Mouse (Mus musculus): Measurements from ENCODE around the gene Olfr1301. TPM values are rescaled to one million over a fixed set of nuclear protein-coding genes. Genes with fewer than 3 reads are reported as not detected.

Olfr1301 gene
- total RNA-seq (2014; rRNA removed; ENCODE audit: low replicate concordance) (not detected in 2 replicates), polyA plus RNA-seq (2015; fragmentation: Nextera tagmentation; extraction: Ambion mirVana) (not detected in 2 replicates)

DNA sequence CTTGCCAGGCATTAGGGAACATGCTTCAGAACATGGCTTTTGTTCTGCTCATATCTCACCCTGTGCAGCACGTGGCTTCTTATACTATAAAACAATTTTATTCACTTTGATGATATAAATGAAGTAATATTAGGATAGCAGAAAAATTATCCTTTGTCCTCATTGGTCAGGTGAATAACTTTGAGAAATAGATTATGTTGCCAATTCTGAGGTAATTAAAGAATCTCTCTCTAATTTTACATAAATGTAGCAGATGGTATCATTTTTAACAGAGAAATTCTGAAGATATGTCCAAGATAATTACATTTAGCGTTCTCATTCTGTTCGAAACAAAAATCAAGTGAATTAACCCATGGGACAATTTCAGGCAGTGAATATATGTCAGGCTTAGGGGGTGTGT is at the start of gene Olfr1301:
TSS of gene Olfr1301 (plus strand) at position 301 of the 400 bp plus-strand sequence.
- no peak within 1 kb of the TSS for H3K4me3 ChIP-seq (ENCODE audit: low read depth, low read length)
- H3K9ac ChIP-seq (replicated peaks; ENCODE audit: low read depth, low read length), result no peak within 1 kb of the TSS
- H3K36me3 ChIP-seq (replicated peaks; ENCODE audit: control insufficient read depth, insufficient read depth, low read length), result no peaks in the 10 kb centered on the region
- no peaks in the 10 kb centered on the region for H3K27me3 ChIP-seq (ENCODE audit: control insufficient read depth, insufficient read depth, low read length)
- TF ChIP-seq CTCF (IDR thresholded peaks at IDR 0.05; ENCODE audit: low read depth), result no peak
- ATAC-seq (ENCODE audit: insufficient read depth, low read depth) (no peak), DNase-seq (ENCODE audit: low spot score) (no peak)
- no peaks in the 10 kb centered on the region for H3K9me3 ChIP-seq (replicated peaks; ENCODE audit: control insufficient read depth, low read length)
- H3K4me2 ChIP-seq (ENCODE audit: low read depth, low read length), result no peak within 1 kb of the TSS
- 74% methylated on average over 3 of the region's 3 CpGs for WGBS
- no peak within 1 kb of the TSS for H3K27ac ChIP-seq (ENCODE audit: low read depth)
- no peaks in the 10 kb centered on the region for H3K4me1 ChIP-seq (ENCODE audit: control insufficient read depth, insufficient read depth)

DNA sequence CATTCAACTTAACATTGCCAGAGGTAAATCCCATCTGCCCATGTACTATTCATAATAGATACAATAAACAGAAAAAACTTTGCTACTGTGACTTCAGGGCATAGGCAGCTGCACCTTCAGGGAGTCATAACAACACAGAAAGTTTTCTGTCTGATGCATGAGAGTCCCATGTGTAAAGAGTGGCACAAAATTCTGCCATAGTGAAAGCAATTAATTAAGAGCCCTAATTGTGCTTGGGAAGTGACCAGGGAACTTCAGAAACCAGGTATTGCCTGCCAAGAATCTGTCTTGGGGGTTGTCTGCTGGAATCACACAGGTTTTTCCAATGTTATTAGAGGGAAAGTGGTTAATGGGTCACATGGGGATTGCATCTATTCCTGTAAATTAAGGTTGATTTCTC is 24.1 kb upstream of the Olfr1301 start:
- no peak overlapping the region for H3K4me3 ChIP-seq (ENCODE audit: low read depth, low read length)
- H3K27me3 ChIP-seq (ENCODE audit: control insufficient read depth, insufficient read depth, low read length), result no peaks in the 10 kb centered on the region
- H3K9me3 ChIP-seq (replicated peaks; ENCODE audit: control insufficient read depth, low read length), result no peaks in the 10 kb centered on the region
- H3K27ac ChIP-seq (ENCODE audit: low read depth), result no peak overlapping the region
- no peaks in the 10 kb centered on the region for H3K4me1 ChIP-seq (ENCODE audit: control insufficient read depth, insufficient read depth)
- TF ChIP-seq CTCF (IDR thresholded peaks at IDR 0.05; ENCODE audit: low read depth) (no peak), EP300 (IDR thresholded peaks at IDR 0.05; ENCODE audit: low read depth) (no peak)
- no peak overlapping the region for H3K4me2 ChIP-seq (ENCODE audit: low read depth, low read length)
- no peaks in the 10 kb centered on the region for H3K36me3 ChIP-seq (replicated peaks; ENCODE audit: control insufficient read depth, insufficient read depth, low read length)
- no peak for DNase-seq (ENCODE audit: low spot score)
- ATAC-seq (ENCODE audit: insufficient read depth, low read depth), result no peak
- H3K9ac ChIP-seq (replicated peaks; ENCODE audit: low read depth, low read length), result no peak overlapping the region

DNA sequence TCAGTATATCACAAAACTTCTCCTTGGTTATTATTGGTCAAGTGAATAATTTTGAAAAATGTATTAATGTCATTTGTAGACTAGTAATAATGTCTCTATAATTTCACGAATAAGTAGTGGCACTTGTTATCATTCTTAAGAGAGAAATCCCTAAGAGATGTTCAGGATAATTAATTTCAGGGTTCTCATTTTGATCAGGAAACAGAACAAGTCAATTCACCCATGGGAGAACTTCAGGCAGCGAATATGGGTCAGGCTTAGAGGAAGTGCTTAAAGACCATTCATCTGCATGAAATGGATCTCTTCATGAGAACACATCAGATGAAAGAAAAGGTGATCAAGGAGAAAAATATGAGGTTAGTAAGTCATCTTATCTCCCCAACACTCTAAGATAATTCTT is 26.3 kb downstream of the Olfr1301 start, which contains the start of gene Olfr1302:
TSS of gene Olfr1302 (plus strand) at position 301 of the 400 bp plus-strand sequence.
- TF ChIP-seq EP300 (IDR thresholded peaks at IDR 0.05; ENCODE audit: low read depth), result no peak
- no peak for TF ChIP-seq CTCF (IDR thresholded peaks at IDR 0.05; ENCODE audit: low read depth)
- 69% methylated on average over 2 of the region's 2 CpGs for WGBS
- no peak for ATAC-seq (ENCODE audit: insufficient read depth, low read depth)

More for the DNA sequence above, 26.3 kb downstream of the Olfr1301 start, which contains the start of gene Olfr1302:
- no peaks in the 10 kb centered on the region for H3K9me3 ChIP-seq (replicated peaks; ENCODE audit: control insufficient read depth, low read length)
- H3K4me2 ChIP-seq (ENCODE audit: low read depth, low read length), result no peak within 1 kb of the TSS
- DNase-seq (ENCODE audit: low spot score), result no peak
- H3K27me3 ChIP-seq (ENCODE audit: control insufficient read depth, insufficient read depth, low read length), result no peaks in the 10 kb centered on the region
- no peaks in the 10 kb centered on the region for H3K4me1 ChIP-seq (ENCODE audit: control insufficient read depth, insufficient read depth)
- no peak within 1 kb of the TSS for H3K27ac ChIP-seq (ENCODE audit: low read depth)
- no peak within 1 kb of the TSS for H3K4me3 ChIP-seq (ENCODE audit: low read depth, low read length)
- no peak within 1 kb of the TSS for H3K9ac ChIP-seq (replicated peaks; ENCODE audit: low read depth, low read length)
- H3K36me3 ChIP-seq (replicated peaks; ENCODE audit: control insufficient read depth, insufficient read depth, low read length), result no peaks in the 10 kb centered on the region

Other genes starting within 250 kb of the Olfr1301 start
- not detected in 2 replicates for gene Olfr1293-ps, start 225.8 kb upstream of the Olfr1301 start, total RNA-seq (2014; rRNA removed; ENCODE audit: low replicate concordance)
- gene Olfr1293-ps, start 225.8 kb upstream of the Olfr1301 start, polyA plus RNA-seq (2015; fragmentation: Nextera tagmentation; extraction: Ambion mirVana), result not detected in 2 replicates
- not detected in 2 replicates for gene Olfr1294, start 210.7 kb upstream of the Olfr1301 start, total RNA-seq (2014; rRNA removed; ENCODE audit: low replicate concordance)
- not detected in 2 replicates for gene Olfr1294, start 210.7 kb upstream of the Olfr1301 start, polyA plus RNA-seq (2015; fragmentation: Nextera tagmentation; extraction: Ambion mirVana)
- not detected in 2 replicates for gene Olfr1295, start 181.3 kb upstream of the Olfr1301 start, total RNA-seq (2014; rRNA removed; ENCODE audit: low replicate concordance)
- gene Olfr1295, start 181.3 kb upstream of the Olfr1301 start, polyA plus RNA-seq (2015; fragmentation: Nextera tagmentation; extraction: Ambion mirVana), result not detected in 2 replicates
- gene Olfr1297, start 124.5 kb upstream of the Olfr1301 start, total RNA-seq (2014; rRNA removed; ENCODE audit: low replicate concordance), result not detected in 2 replicates
- not detected in 2 replicates for gene Olfr1297, start 124.5 kb upstream of the Olfr1301 start, polyA plus RNA-seq (2015; fragmentation: Nextera tagmentation; extraction: Ambion mirVana)
- gene Olfr1298, start 101.8 kb upstream of the Olfr1301 start, total RNA-seq (2014; rRNA removed; ENCODE audit: low replicate concordance), result not detected in 2 replicates
- not detected in 2 replicates for gene Olfr1298, start 101.8 kb upstream of the Olfr1301 start, polyA plus RNA-seq (2015; fragmentation: Nextera tagmentation; extraction: Ambion mirVana)
- not detected in 2 replicates for gene Olfr1299, start 89.6 kb upstream of the Olfr1301 start, total RNA-seq (2014; rRNA removed; ENCODE audit: low replicate concordance)
- not detected in 2 replicates for gene Olfr1299, start 89.6 kb upstream of the Olfr1301 start, polyA plus RNA-seq (2015; fragmentation: Nextera tagmentation; extraction: Ambion mirVana)
- gene Olfr1302, start 26.4 kb downstream of the Olfr1301 start, total RNA-seq (2014; rRNA removed; ENCODE audit: low replicate concordance), result not detected in 2 replicates
- gene Olfr1302, start 26.4 kb downstream of the Olfr1301 start, polyA plus RNA-seq (2015; fragmentation: Nextera tagmentation; extraction: Ambion mirVana), result not detected in 2 replicates
- gene Olfr1303, start 69.3 kb downstream of the Olfr1301 start, total RNA-seq (2014; rRNA removed; ENCODE audit: low replicate concordance), result not detected in 2 replicates
- gene Olfr1303, start 69.3 kb downstream of the Olfr1301 start, polyA plus RNA-seq (2015; fragmentation: Nextera tagmentation; extraction: Ambion mirVana), result not detected in 2 replicates
- not detected in 2 replicates for gene Olfr1305, start 126.1 kb downstream of the Olfr1301 start, total RNA-seq (2014; rRNA removed; ENCODE audit: low replicate concordance)
- gene Olfr1305, start 126.1 kb downstream of the Olfr1301 start, polyA plus RNA-seq (2015; fragmentation: Nextera tagmentation; extraction: Ambion mirVana), result not detected in 2 replicates
- not detected in 2 replicates for gene Olfr1306, start 165.3 kb downstream of the Olfr1301 start, total RNA-seq (2014; rRNA removed; ENCODE audit: low replicate concordance)
- gene Olfr1306, start 165.3 kb downstream of the Olfr1301 start, polyA plus RNA-seq (2015; fragmentation: Nextera tagmentation; extraction: Ambion mirVana), result not detected in 2 replicates
- not detected in 2 replicates for gene Olfr1307, start 198.4 kb downstream of the Olfr1301 start, total RNA-seq (2014; rRNA removed; ENCODE audit: low replicate concordance)
- not detected in 2 replicates for gene Olfr1307, start 198.4 kb downstream of the Olfr1301 start, polyA plus RNA-seq (2015; fragmentation: Nextera tagmentation; extraction: Ambion mirVana)
- gene Olfr1308, start 213.9 kb downstream of the Olfr1301 start, total RNA-seq (2014; rRNA removed; ENCODE audit: low replicate concordance), result not detected in 2 replicates
- not detected in 2 replicates for gene Olfr1308, start 213.9 kb downstream of the Olfr1301 start, polyA plus RNA-seq (2015; fragmentation: Nextera tagmentation; extraction: Ambion mirVana)
- not detected in 2 replicates for gene Olfr1309, start 239.3 kb downstream of the Olfr1301 start, total RNA-seq (2014; rRNA removed; ENCODE audit: low replicate concordance)
- gene Olfr1309, start 239.3 kb downstream of the Olfr1301 start, polyA plus RNA-seq (2015; fragmentation: Nextera tagmentation; extraction: Ambion mirVana), result not detected in 2 replicates